Mouse (Mus musculus): Measurements from ENCODE around the gene Gas2l1. TPM values are rescaled to one million over a fixed set of nuclear protein-coding genes. Genes with fewer than 3 reads are reported as not detected.
A peak's percentile ranks its signal among the peaks of the same experiment; 100 is the strongest.

Gene Gas2l1
- total and polyA plus RNA-seq, 2 experiments from 2014 or later, result 11.5 to 28.5 TPM

- no peak for ATAC-seq (ENCODE audit: insufficient read depth, low read depth)
- no peak overlapping the region for H3K4me3 ChIP-seq (ENCODE audit: low read depth, low read length)
- no peaks in the 10 kb centered on the region for H3K27me3 ChIP-seq (ENCODE audit: control insufficient read depth, insufficient read depth, low read length)
- H3K27ac ChIP-seq (ENCODE audit: low read depth), result no peak overlapping the region
- no peaks in the 10 kb centered on the region for H3K4me1 ChIP-seq (ENCODE audit: control insufficient read depth, insufficient read depth)
- DNase-seq (ENCODE audit: low spot score), result no peak
- no peak overlapping the region for H3K4me2 ChIP-seq (ENCODE audit: low read depth, low read length)
- TF ChIP-seq EP300 (IDR thresholded peaks at IDR 0.05; ENCODE audit: low read depth) (no peak), CTCF (IDR thresholded peaks at IDR 0.05; ENCODE audit: low read depth) (0 out of 2 replicates have a peak, but pooled peaks have one; percentile 6)
- H3K9me3 ChIP-seq (replicated peaks; ENCODE audit: control insufficient read depth, low read length), result no peaks in the 10 kb centered on the region
- peaks cover 67% of the 10 kb centered on the region for H3K36me3 ChIP-seq (replicated peaks; ENCODE audit: control insufficient read depth, insufficient read depth, low read length)
- no peak overlapping the region for H3K9ac ChIP-seq (replicated peaks; ENCODE audit: low read depth, low read length)
Observed at GRCm38 (mm10) chr11:5075760-5076159, 10.6 kb upstream of the Gas2l1 start.

- H3K27ac ChIP-seq (ENCODE audit: low read depth), result no peak overlapping the region
- no peaks in the 10 kb centered on the region for H3K27me3 ChIP-seq (ENCODE audit: control insufficient read depth, insufficient read depth, low read length)
- no peak overlapping the region for H3K4me2 ChIP-seq (ENCODE audit: low read depth, low read length)
- H3K9me3 ChIP-seq (replicated peaks; ENCODE audit: control insufficient read depth, low read length), result no peaks in the 10 kb centered on the region
- WGBS, result 78% methylated on average over 4 of the region's 4 CpGs
- no peak for DNase-seq (ENCODE audit: low spot score)
- H3K4me3 ChIP-seq (ENCODE audit: low read depth, low read length), result no peak overlapping the region
- no peaks in the 10 kb centered on the region for H3K4me1 ChIP-seq (ENCODE audit: control insufficient read depth, insufficient read depth)
- H3K9ac ChIP-seq (replicated peaks; ENCODE audit: low read depth, low read length), result no peak overlapping the region
- H3K36me3 ChIP-seq (replicated peaks; ENCODE audit: control insufficient read depth, insufficient read depth, low read length), result peaks cover 67% of the 10 kb centered on the region
- TF ChIP-seq CTCF (IDR thresholded peaks at IDR 0.05; ENCODE audit: low read depth) (peak; percentile 47), EP300 (IDR thresholded peaks at IDR 0.05; ENCODE audit: low read depth) (no peak)
- ATAC-seq (ENCODE audit: insufficient read depth, low read depth), result 0 out of 2 replicates have a peak, but pooled peaks have one; percentile 42
Observed at GRCm38 (mm10) chr11:5074882-5075281, 9.8 kb upstream of the Gas2l1 start.

- H3K4me2 ChIP-seq (ENCODE audit: low read depth, low read length), result no peak overlapping the region
- H3K9ac ChIP-seq (replicated peaks; ENCODE audit: low read depth, low read length), result no peak overlapping the region
- H3K4me3 ChIP-seq (ENCODE audit: low read depth, low read length), result no peak overlapping the region
- DNase-seq (ENCODE audit: low spot score) (no peak), ATAC-seq (ENCODE audit: insufficient read depth, low read depth) (no peak)
- TF ChIP-seq EP300 (IDR thresholded peaks at IDR 0.05; ENCODE audit: low read depth), result no peak
- no peak for TF ChIP-seq CTCF (IDR thresholded peaks at IDR 0.05; ENCODE audit: low read depth)
- H3K27ac ChIP-seq (ENCODE audit: low read depth), result no peak overlapping the region
- H3K36me3 ChIP-seq (replicated peaks; ENCODE audit: control insufficient read depth, insufficient read depth, low read length), result peaks cover 55% of the 10 kb centered on the region
- 72% methylated on average over 9 of the region's 9 CpGs for WGBS
- H3K4me1 ChIP-seq (ENCODE audit: control insufficient read depth, insufficient read depth), result peaks cover 8% of the 10 kb centered on the region; the same call in 1 of the 2 replicates
- no peaks in the 10 kb centered on the region for H3K27me3 ChIP-seq (ENCODE audit: control insufficient read depth, insufficient read depth, low read length)
- H3K9me3 ChIP-seq (replicated peaks; ENCODE audit: control insufficient read depth, low read length), result no peaks in the 10 kb centered on the region
Observed at GRCm38 (mm10) chr11:5068126-5068971, 3.2 kb upstream of the Gas2l1 start.

GRCm38 (mm10) chr11:5067063-5067462, 1.9 kb upstream of the Gas2l1 start:
- no peak overlapping the region for H3K27ac ChIP-seq (ENCODE audit: low read depth)
- no peaks in the 10 kb centered on the region for H3K9me3 ChIP-seq (replicated peaks; ENCODE audit: control insufficient read depth, low read length)
- H3K9ac ChIP-seq (replicated peaks; ENCODE audit: low read depth, low read length), result no peak overlapping the region
- no peak overlapping the region for H3K4me3 ChIP-seq (ENCODE audit: low read depth, low read length)
- ATAC-seq (ENCODE audit: insufficient read depth, low read depth) (no peak), DNase-seq (ENCODE audit: low spot score) (no peak)
- TF ChIP-seq EP300 (IDR thresholded peaks at IDR 0.05; ENCODE audit: low read depth) (no peak), CTCF (IDR thresholded peaks at IDR 0.05; ENCODE audit: low read depth) (no peak)
- H3K4me1 ChIP-seq (ENCODE audit: control insufficient read depth, insufficient read depth), result peaks cover 21% of the 10 kb centered on the region
- H3K4me2 ChIP-seq (ENCODE audit: low read depth, low read length), result no peak overlapping the region
- peaks cover 43% of the 10 kb centered on the region for H3K36me3 ChIP-seq (replicated peaks; ENCODE audit: control insufficient read depth, insufficient read depth, low read length)
- no peaks in the 10 kb centered on the region for H3K27me3 ChIP-seq (ENCODE audit: control insufficient read depth, insufficient read depth, low read length)

DNA sequence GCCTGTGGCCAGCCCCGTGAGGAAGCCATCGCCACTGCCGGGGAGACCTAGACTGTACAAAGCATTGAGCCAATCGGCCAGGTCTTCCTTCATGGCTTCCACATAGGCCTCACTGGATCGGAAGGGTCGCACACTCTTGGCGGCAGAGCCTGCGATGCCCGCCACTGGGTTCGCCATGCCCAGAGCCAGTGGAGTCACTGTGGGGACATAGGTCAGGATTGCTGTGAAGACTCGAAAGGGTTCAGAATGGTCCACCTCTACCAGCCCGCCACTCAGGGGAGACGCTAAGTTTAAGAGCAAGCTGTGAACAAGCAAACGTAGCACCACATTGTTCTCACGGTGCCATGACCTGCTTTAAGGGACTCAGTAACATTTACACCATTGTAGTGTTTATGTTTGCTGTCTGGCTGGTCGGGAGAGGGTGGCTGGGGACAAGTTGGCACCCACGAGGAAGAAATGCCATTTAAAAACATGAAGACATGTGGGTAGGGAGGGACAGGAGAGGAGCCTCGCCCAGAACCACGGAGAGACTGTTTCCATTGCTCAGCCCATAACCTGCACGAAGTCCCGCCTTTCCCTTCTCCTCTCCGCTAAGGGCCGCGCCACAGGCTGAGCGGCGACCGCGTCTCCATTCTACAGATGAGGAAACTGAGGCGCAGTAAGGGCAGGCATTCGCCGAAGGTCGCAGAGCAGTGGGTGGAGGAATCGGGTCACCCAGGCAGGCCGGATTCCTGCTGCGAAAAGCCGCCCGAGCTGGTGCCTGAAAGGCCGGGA, 658 bp downstream of the Gas2l1 start:
- Histone ChIP-seq H3K4me2 (ENCODE audit: low read depth, low read length) (peak overlapping the region; percentile 99), H3K27me3 (ENCODE audit: control insufficient read depth, insufficient read depth, low read length) (peaks cover 19% of the 10 kb centered on the region), H3K4me3 (ENCODE audit: low read depth, low read length) (peak overlapping the region; percentile 52), H3K36me3 (replicated peaks; ENCODE audit: control insufficient read depth, insufficient read depth, low read length) (peaks cover 19% of the 10 kb centered on the region), H3K9me3 (replicated peaks; ENCODE audit: control insufficient read depth, low read length) (no peaks in the 10 kb centered on the region), H3K9ac (replicated peaks; ENCODE audit: low read depth, low read length) (peak overlapping the region; percentile 53), H3K27ac (ENCODE audit: low read depth) (peak overlapping the region; percentile 50), H3K4me1 (ENCODE audit: control insufficient read depth, insufficient read depth) (peaks cover 35% of the 10 kb centered on the region)
- 16% methylated on average over 38 of the region's 38 CpGs for WGBS
- TF ChIP-seq CTCF (IDR thresholded peaks at IDR 0.05; ENCODE audit: low read depth) (no peak), EP300 (IDR thresholded peaks at IDR 0.05; ENCODE audit: low read depth) (no peak)
- ATAC-seq (ENCODE audit: insufficient read depth, low read depth) (no peak), DNase-seq (ENCODE audit: low spot score) (no peak)
